Mouse (Mus musculus) liver, embryonic 15.5 days (tissue): ENCODE data around the gene Rcan3. TPM values are rescaled to one million over a fixed set of nuclear protein-coding genes. Genes with fewer than 3 reads are reported as not detected.

Experiments used
- ATAC-seq: fragments of 200-750 bp; cut with Nextera tagmentation; 2 replicates; pipeline ENCODE4 v1.8.0; 2017; ENCODE audit warnings: moderate number of reproducible peaks, mild to moderate bottlenecking, moderate library complexity; ENCODE audit not compliant: insufficient read depth
- H3K27ac ChIP-seq: fragments of 300-500 bp; sonication (generic); replicated peaks from 2 replicates; pipeline ENCODE4 v1.5.1; 2015; ENCODE audit warnings: mild to moderate bottlenecking, inconsistent platforms
- H3K27me3 ChIP-seq: fragments of 300-500 bp; sonication (generic); 2 replicates; pipeline ENCODE4 v1.6.1; 2015; ENCODE audit warnings: mild to moderate bottlenecking, inconsistent platforms
- H3K36me3 ChIP-seq: fragments of 300-500 bp; sonication (generic); replicated peaks from 2 replicates; pipeline ENCODE4 v1.6.1; 2015; ENCODE audit warnings: moderate library complexity, mild to moderate bottlenecking, inconsistent platforms
- H3K4me1 ChIP-seq: fragments of 300-500 bp; sonication (generic); replicated peaks from 2 replicates; pipeline ENCODE4 v1.6.1; 2015; ENCODE audit warnings: inconsistent platforms
- H3K4me2 ChIP-seq: fragments of 300-500 bp; sonication (generic); 2 replicates; pipeline ENCODE4 v1.6.1; 2015; ENCODE audit warnings: moderate library complexity, mild to moderate bottlenecking, inconsistent platforms
- H3K4me3 ChIP-seq: fragments of 300-500 bp; sonication (generic); replicated peaks from 2 replicates; pipeline ENCODE4 v1.5.1; 2015; ENCODE audit warnings: mild to moderate bottlenecking, inconsistent platforms
- H3K9ac ChIP-seq: fragments of 300-500 bp; sonication (generic); 2 replicates; pipeline ENCODE4 v1.6.1; 2015; ENCODE audit warnings: moderate library complexity, mild to moderate bottlenecking, inconsistent platforms
- H3K9me3 ChIP-seq: fragments of 300-500 bp; sonication (generic); replicated peaks from 2 replicates; pipeline ENCODE4 v1.6.1; 2016; ENCODE audit warnings: inconsistent platforms
- WGBS: fragments of 180-500 bp; shearing (Covaris S2); methylation state at CpG from one replicate; pipeline ENCODE4 v1.1.7; 2015; ENCODE audit warnings: mixed read lengths; ENCODE audit not compliant: insufficient replicate concordance; 5-methylcytosine and 5-hydroxymethylcytosine counted together
- polyA plus RNA-seq: library from polyadenylated mRNA; unstranded; fragments of >200 nt; fragmentation: Nextera tagmentation; extraction: Ambion mirVana; gene quantifications from 2 replicates; pipeline ENCODE4 v1.2.1, GENCODE M21; 2015

Rcan3 gene
- polyA plus RNA-seq, 1 experiment from 2014 or later, result 3.4 TPM

DNA sequence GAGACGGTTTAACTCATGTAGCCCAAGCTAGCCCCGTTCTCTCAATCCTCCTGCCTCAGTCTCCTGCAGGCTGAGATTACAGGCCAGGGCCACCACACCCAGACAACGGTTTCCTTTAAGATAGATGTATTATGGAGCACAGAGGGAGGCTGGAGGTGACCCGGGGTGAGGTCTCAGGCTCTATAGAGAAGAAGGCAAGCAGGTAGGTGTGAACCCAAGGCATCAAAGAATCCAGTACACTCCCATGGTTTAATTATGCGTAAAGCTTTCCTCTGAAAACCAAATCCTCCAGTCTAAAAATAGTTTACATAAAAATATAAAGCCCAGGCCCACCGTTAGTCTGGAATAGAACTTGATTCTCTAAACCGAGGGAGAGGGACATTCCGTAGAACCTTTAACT lies 20.2 kb downstream of the Rcan3 start:
- H3K27me3 ChIP-seq, result no peaks in the 10 kb centered on the region
- no peak overlapping the region for H3K4me2 ChIP-seq
- 61% methylated on average over 8 of the region's 8 CpGs for WGBS
- H3K9me3 ChIP-seq, result no peaks in the 10 kb centered on the region
- H3K9ac ChIP-seq, result no peak overlapping the region
- H3K36me3 ChIP-seq, result no peaks in the 10 kb centered on the region
- no peak for ATAC-seq
- no peak overlapping the region for H3K4me3 ChIP-seq
- no peak overlapping the region for H3K27ac ChIP-seq
- 0 out of 2 replicates have a peak, but pooled peaks cover 12% of the 10 kb centered on the region for H3K4me1 ChIP-seq

DNA sequence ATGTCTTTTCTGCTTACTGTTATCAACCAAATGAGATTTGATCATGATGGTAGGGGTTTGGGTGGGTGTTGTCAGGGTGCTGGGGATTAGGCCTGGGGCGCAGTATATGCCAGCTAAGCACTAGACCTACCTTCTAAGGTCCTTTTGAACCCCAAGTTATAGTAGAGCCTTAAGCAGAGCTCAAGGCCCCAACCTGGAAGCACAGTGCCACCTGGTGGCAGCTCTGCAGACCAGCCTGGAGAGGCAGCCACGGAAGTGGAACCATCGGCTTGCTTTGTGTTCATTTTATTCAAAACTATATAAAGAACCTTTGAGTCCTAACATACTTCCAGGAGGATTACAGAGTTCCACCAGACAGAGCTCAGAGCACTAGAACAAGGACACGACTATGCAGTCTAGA lies 22.0 kb downstream of the Rcan3 start:
- WGBS, result 21% methylated on average over 4 of the region's 4 CpGs
- Histone ChIP-seq H3K27me3 (no peaks in the 10 kb centered on the region), H3K4me3 (no peak overlapping the region), H3K36me3 (no peaks in the 10 kb centered on the region), H3K9me3 (no peaks in the 10 kb centered on the region), H3K4me2 (no peak overlapping the region), H3K4me1 (peaks cover 7% of the 10 kb centered on the region), H3K27ac (no peak overlapping the region), H3K9ac (no peak overlapping the region)
- no peak for ATAC-seq

DNA sequence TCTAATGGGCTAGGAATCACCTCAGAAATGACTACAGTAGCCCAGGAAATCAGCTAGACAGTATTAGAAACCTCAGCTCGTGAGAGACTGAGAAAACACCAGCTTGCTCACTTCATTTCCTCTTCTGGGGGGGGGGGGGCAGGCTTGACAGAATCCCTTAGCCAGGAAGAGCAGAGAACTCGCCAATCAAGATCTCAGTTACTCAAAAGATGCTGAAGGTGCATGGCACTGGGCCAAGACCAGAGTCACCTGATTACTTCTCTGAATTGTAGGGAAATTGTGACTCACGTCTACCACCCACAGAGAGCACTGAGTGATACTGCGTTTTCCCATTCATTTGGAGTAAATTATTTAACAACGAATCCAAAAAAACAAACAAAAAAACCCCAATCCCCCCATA lies 27.5 kb downstream of the Rcan3 start:
- Histone ChIP-seq H3K4me3 (no peak overlapping the region), H3K27me3 (no peaks in the 10 kb centered on the region), H3K4me1 (peaks cover 32% of the 10 kb centered on the region), H3K27ac (0 out of 2 replicates have a peak overlapping the region, but pooled peaks have one; percentile 12), H3K36me3 (no peaks in the 10 kb centered on the region), H3K9ac (no peak overlapping the region), H3K4me2 (no peak overlapping the region), H3K9me3 (no peaks in the 10 kb centered on the region)
- ATAC-seq, result no peak
- WGBS, result 53% methylated on average over 5 of the region's 5 CpGs

DNA sequence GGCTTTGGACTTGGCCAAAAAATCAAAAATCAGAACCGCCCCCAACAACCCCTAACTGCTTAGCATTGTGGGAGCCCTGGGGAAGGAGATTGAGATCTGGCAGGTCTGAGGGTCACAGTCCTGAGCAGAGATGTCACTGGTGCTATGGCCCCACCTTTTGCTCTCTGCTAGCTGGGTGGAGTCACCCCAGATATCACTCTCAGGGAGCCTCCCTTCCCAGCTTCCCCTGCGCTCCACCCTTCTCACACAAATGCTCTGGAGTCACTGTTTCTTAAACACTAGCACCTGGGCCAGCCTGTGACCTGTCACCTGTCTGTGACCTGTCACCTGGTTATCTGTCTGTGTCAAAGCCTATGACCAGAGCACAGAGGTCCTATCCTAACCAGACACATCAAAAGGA lies 28.7 kb downstream of the Rcan3 start:
- 63% methylated on average over 2 of the region's 2 CpGs for WGBS
- peak overlapping the region; percentile 48 for H3K4me2 ChIP-seq
- no peak overlapping the region for H3K9ac ChIP-seq

DNA sequence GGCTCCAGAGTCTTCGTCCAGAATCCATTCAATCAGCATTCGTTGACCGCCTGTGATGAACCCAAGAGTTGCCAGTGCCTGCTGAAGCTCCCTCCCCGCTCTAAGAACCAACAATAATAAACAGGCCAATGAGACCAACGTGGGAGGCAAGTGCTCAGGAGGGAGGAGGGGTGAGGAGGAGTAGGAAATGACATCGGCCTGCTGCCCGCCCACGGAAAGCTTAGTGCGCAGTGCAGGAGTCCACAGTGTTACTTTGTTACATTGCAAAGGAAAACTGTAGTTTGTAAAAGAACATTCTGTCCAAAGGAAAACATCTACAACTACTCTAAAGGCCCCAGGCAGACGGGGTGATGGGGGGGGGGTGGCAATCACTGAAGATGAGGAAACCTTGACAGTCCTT lies 29.6 kb downstream of the Rcan3 start:
- Histone ChIP-seq H3K4me1 (peaks cover 32% of the 10 kb centered on the region), H3K36me3 (no peaks in the 10 kb centered on the region), H3K9ac (no peak overlapping the region), H3K27ac (no peak overlapping the region), H3K9me3 (no peaks in the 10 kb centered on the region), H3K4me2 (no peak overlapping the region), H3K27me3 (peaks cover 16% of the 10 kb centered on the region), H3K4me3 (no peak overlapping the region)
- ATAC-seq, result no peak
- 77% methylated on average over 10 of the region's 10 CpGs for WGBS

More for the DNA sequence above, 28.7 kb downstream of the Rcan3 start:
- ATAC-seq, result peak; percentile 93
- Histone ChIP-seq H3K9me3 (no peaks in the 10 kb centered on the region), H3K27ac (peak overlapping the region; percentile 56; the same call in 1 of the 2 replicates), H3K4me3 (no peak overlapping the region), H3K27me3 (peaks cover 8% of the 10 kb centered on the region; the same call in 1 of the 2 replicates), H3K4me1 (peaks cover 32% of the 10 kb centered on the region), H3K36me3 (no peaks in the 10 kb centered on the region)

DNA sequence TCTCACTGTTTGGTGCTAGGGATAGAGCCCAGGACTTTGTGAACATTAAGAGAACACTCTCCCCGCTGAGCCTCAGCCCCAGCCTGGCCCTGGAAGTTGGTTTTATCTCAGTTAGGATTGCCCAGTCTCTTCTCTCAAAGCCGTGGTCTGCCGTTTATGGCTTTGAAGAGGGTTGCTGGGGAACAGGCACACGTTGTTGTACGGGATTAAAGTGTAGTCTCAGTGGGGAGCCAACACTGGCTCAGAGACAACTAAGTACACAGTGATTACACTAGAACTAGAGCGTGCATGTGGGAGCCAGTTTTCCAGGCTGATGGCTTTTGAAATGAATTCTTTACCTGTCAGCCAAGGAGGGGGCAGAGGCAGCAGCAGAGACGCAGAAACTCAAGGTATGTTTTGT lies 31.8 kb downstream of the Rcan3 start:
- H3K4me2 ChIP-seq, result no peak overlapping the region
- H3K9ac ChIP-seq, result no peak overlapping the region
- no peak for ATAC-seq
- H3K36me3 ChIP-seq, result no peaks in the 10 kb centered on the region
- WGBS, result 42% methylated on average over 7 of the region's 7 CpGs
- H3K4me1 ChIP-seq, result peaks cover 46% of the 10 kb centered on the region
- no peak overlapping the region for H3K27ac ChIP-seq
- H3K27me3 ChIP-seq, result peaks cover 38% of the 10 kb centered on the region
- no peak overlapping the region for H3K4me3 ChIP-seq
- H3K9me3 ChIP-seq, result no peaks in the 10 kb centered on the region

DNA sequence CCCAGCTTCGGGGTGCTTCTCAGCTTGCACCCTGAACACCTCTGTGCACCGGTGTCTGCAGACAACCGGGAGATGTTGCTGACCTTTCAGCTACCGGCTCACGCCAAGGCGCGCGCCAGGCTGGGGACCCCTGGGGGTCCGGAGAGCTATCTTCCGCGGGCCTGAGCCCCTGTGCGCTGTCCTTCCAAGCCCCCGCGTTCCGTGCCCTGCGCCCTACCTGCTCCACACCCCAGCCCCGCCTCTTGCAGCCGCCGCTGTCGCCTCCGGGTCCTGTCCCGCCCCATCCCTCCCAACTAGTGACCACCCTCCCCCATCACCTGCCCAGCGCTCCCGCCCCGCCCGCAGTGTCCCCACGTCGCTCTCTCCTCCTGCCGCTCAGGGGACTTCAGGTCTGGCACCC lies 35.7 kb downstream of the Rcan3 start, which contains the start of gene Ncmap:
TSS of gene Ncmap (minus strand) at position 237 of the 400 bp plus-strand sequence.
- no peak within 1 kb of the TSS for H3K9ac ChIP-seq
- H3K27me3 ChIP-seq, result peaks cover 63% of the 10 kb centered on the region

DNA sequence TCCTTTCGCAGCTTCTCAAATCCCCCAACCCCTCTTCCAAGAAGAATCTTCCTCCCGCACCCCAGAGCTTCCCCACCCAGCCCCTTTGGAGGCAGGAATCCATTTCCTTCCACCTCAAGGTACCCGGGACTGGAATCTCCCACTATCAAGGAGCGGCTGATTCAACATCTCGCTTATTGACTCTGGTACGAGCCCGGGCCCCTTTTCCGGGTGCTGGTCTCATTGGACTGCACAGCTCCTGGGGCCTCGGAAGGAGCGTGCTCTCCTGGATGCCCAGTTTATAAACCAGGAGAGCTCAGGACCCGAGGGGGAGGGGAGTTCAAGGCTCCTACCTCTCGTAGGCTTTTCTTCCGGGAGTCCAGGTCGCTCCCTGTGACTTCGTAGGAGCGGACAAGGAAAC lies 36.1 kb downstream of the Rcan3 start:
- H3K9me3 ChIP-seq, result no peaks in the 10 kb centered on the region
- H3K27ac ChIP-seq, result no peak overlapping the region
- no peaks in the 10 kb centered on the region for H3K36me3 ChIP-seq
- H3K9ac ChIP-seq, result no peak overlapping the region
- H3K4me3 ChIP-seq, result peak overlapping the region; percentile 17; the same call in 1 of the 2 replicates
- ATAC-seq, result no peak
- peaks cover 14% of the 10 kb centered on the region for H3K4me1 ChIP-seq
- 7% methylated on average over 16 of the region's 16 CpGs for WGBS
- peak overlapping the region; percentile 49 for H3K4me2 ChIP-seq
- peaks cover 63% of the 10 kb centered on the region for H3K27me3 ChIP-seq

More for the DNA sequence above, 35.7 kb downstream of the Rcan3 start, which contains the start of gene Ncmap:
- under 1% methylated on average over 29 of the region's 29 CpGs for WGBS
- Histone ChIP-seq H3K4me3 (peak within 1 kb of the TSS; percentile 17; the same call in 1 of the 2 replicates), H3K9me3 (no peaks in the 10 kb centered on the region), H3K27ac (no peak within 1 kb of the TSS), H3K4me1 (peaks cover 14% of the 10 kb centered on the region), H3K36me3 (no peaks in the 10 kb centered on the region), H3K4me2 (peak within 1 kb of the TSS; percentile 49)
- no peak for ATAC-seq

DNA sequence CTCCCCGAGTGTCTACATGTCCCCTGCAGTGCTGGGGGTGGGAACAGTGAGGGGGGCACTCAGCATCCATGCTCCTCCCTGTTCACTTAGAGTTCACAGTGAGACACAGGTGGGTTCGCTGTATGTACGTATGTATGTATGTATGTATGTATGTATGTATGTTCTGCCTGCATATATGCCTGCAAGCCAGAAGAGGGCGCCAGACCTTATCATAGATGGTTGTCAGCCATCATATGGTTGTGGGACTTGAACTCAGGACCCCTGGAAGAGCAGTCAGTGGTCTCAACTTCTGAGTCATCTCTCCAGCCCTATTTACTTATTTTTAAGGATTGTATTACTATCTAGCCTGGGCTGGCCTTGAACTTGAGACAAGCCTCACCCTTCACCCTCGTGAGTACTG lies 37.4 kb downstream of the Rcan3 start:
- no peak overlapping the region for H3K4me2 ChIP-seq
- H3K4me1 ChIP-seq, result peaks cover 14% of the 10 kb centered on the region
- H3K4me3 ChIP-seq, result no peak overlapping the region
- no peaks in the 10 kb centered on the region for H3K36me3 ChIP-seq
- peaks cover 63% of the 10 kb centered on the region for H3K27me3 ChIP-seq
- H3K9ac ChIP-seq, result no peak overlapping the region
- no peaks in the 10 kb centered on the region for H3K9me3 ChIP-seq
- WGBS, result 76% methylated on average over 5 of the region's 5 CpGs
- ATAC-seq, result no peak
- no peak overlapping the region for H3K27ac ChIP-seq

DNA sequence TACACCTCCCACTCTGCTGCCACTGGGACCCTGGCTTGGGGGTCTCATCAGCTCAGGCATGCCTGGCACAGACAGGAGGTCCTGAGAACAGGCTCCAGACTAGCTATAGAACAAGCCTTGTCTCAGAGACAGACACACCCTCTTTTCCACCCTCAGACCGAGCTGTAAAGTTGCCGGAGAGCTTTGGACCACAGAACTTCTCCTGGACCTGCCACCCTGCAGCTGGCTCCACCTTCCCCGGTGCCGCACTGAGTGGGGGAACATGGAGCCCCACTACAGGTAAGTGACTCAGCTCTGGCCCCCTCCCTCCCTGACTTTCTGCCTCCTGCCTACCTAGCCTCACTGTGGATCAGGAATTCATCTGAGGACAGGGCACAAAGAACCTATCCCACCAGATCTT lies 38.3 kb downstream of the Rcan3 start:
- no peak for ATAC-seq
- H3K27me3 ChIP-seq, result peaks cover 59% of the 10 kb centered on the region

DNA sequence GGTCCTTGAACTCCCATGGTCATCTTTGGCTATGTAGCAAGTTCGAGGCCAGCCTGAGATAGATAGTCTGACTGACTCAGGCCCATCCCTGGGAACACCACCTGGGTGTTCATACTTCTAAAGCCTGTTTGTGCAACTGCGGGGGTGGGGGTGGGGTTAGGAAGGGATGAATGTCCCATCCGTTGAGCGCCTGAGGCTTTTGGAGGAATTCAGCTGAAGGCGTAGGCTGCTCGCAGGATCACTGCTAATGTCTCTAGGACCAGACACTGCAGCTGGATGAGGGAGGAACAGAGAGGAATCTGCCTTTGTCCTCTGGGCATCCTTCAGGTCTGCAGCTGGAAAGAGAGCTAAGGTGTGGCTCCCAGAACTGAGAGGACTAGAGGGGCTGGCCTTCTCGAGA lies 39.0 kb downstream of the Rcan3 start:
- Histone ChIP-seq H3K9ac (no peak overlapping the region), H3K4me2 (no peak overlapping the region), H3K27me3 (peaks cover 53% of the 10 kb centered on the region), H3K9me3 (no peaks in the 10 kb centered on the region), H3K36me3 (no peaks in the 10 kb centered on the region), H3K27ac (no peak overlapping the region), H3K4me3 (no peak overlapping the region), H3K4me1 (peaks cover 14% of the 10 kb centered on the region)
- WGBS, result 65% methylated on average over 7 of the region's 7 CpGs
- ATAC-seq, result no peak

More for the DNA sequence above, 38.3 kb downstream of the Rcan3 start:
- Histone ChIP-seq H3K9me3 (no peaks in the 10 kb centered on the region), H3K4me3 (no peak overlapping the region), H3K9ac (no peak overlapping the region), H3K36me3 (no peaks in the 10 kb centered on the region), H3K27ac (no peak overlapping the region), H3K4me2 (no peak overlapping the region), H3K4me1 (peaks cover 14% of the 10 kb centered on the region)
- 77% methylated on average over 4 of the region's 4 CpGs for WGBS

DNA sequence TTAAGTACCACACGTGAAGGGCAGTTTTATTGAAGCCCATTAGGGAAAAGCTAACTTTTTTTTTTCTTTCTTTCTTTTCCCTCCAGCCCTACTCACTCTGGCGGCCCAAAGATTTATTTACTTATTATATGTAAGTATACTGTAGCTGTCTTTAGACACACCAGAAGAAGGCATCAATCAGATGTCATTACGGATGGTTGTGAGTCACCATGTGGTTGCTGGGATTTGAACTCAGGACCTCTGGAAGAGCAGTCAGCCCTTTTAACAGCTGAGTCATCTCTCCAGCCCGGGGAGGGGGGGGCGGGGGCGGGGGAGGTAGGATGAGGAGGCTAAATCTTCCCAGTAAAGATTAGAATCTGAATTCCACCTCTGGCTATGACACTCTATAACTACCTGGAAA lies 40.3 kb downstream of the Rcan3 start:
- ATAC-seq, result no peak
- Histone ChIP-seq H3K9me3 (no peaks in the 10 kb centered on the region), H3K27me3 (peaks cover 40% of the 10 kb centered on the region), H3K4me2 (no peak overlapping the region), H3K36me3 (no peaks in the 10 kb centered on the region), H3K4me1 (peaks cover 11% of the 10 kb centered on the region), H3K27ac (no peak overlapping the region), H3K4me3 (no peak overlapping the region), H3K9ac (no peak overlapping the region)
- 62% methylated on average over 6 of the region's 6 CpGs for WGBS
